Mouse (Mus musculus): Measurements from ENCODE around the gene Tex261. TPM values are rescaled to one million over a fixed set of nuclear protein-coding genes. Genes with fewer than 3 reads are reported as not detected.
"Not testable (repeated sequence)": the region's sequence is repeated elsewhere in the genome, so short reads cannot be mapped to it uniquely, and the experiment has no call there.

Tex261 gene
- 67.9 and 70.1 TPM in 2 replicates for polyA plus RNA-seq (2016; fragmentation: Nextera tagmentation; extraction: Ambion mirVana)

DNA sequence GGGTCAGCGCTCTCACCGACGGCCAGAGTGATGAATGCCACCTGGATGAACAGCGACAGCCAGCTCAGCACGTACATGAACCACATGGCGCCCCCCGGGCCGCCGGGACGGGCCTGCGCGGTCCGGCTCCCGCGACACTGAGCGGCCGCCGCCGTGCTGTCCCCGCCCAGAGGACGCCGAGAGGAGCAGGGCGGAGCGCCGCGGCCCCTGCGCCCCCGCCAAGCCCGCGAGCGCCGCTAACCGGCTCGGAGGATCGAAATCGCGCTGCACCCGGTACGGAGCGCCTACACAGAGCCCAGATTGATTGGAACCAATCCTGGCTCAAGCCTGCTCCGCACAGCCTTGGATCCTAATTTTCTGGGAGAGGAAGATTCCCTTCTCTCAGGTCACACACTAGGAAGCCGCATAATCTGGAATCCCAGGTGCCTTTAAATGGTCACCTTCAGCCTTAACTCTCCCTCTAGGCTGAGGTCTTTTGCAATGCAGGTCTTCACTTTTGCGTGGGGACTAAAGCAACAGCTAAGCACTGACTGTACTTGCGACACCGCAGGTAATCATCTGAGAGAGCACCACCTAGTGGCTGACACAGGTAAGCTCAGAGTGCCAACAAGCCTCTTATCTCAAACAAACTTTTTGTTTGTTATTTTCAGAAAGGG is at the start of gene Tex261:
Tex261 (minus strand) TSS at position 176 of the 656 bp plus-strand sequence.
- ATAC-seq (ENCODE audit: low FRiP score, low read depth), result peak; percentile 96
- H3K9ac ChIP-seq (replicated peaks), result peak within 1 kb of the TSS; percentile 94
- WGBS, result under 1% methylated on average over 38 of the region's 45 CpGs
- no peaks in the 10 kb centered on the region for H3K27me3 ChIP-seq
- peak within 1 kb of the TSS; percentile 78 for H3K27ac ChIP-seq (replicated peaks)
- H3K4me1 ChIP-seq, result peaks cover 22% of the 10 kb centered on the region
- peak within 1 kb of the TSS; percentile 87 for H3K4me3 ChIP-seq
- no peaks in the 10 kb centered on the region for H3K9me3 ChIP-seq
- peaks cover 23% of the 10 kb centered on the region for H3K36me3 ChIP-seq
- H3K4me2 ChIP-seq (replicated peaks), result peak within 1 kb of the TSS; percentile 82

DNA sequence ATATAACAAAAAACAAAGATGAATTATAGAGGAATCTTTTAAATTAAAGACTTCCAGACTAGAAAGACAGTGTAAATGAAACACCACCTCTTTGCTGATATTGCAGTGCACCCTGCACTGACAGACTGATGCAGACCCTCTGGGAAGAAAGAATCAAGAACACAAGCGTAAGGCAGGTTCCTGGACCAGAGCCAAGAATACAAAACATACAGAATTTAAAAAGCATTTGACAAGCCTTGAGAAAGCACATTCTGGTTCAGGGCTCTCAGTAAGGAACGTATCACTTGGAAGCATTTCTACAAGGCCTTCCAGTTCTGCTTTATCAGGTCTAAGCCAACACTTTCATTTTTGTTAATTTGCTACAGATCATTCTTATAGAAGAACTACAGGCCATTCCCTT is 46.2 kb upstream of the Tex261 start:
- H3K27me3 ChIP-seq, result no peaks in the 10 kb centered on the region
- H3K27ac ChIP-seq (replicated peaks), result no peak overlapping the region
- no peaks in the 10 kb centered on the region for H3K9me3 ChIP-seq
- peaks cover 8% of the 10 kb centered on the region for H3K4me1 ChIP-seq
- no peak overlapping the region for H3K4me3 ChIP-seq
- 66% methylated on average over 2 of the region's 2 CpGs for WGBS
- H3K36me3 ChIP-seq, result peaks cover 6% of the 10 kb centered on the region; the same call in 1 of the 2 replicates
- no peak for ATAC-seq (ENCODE audit: low FRiP score, low read depth)
- H3K4me2 ChIP-seq (replicated peaks), result no peak overlapping the region
- H3K9ac ChIP-seq (replicated peaks), result no peak overlapping the region

DNA sequence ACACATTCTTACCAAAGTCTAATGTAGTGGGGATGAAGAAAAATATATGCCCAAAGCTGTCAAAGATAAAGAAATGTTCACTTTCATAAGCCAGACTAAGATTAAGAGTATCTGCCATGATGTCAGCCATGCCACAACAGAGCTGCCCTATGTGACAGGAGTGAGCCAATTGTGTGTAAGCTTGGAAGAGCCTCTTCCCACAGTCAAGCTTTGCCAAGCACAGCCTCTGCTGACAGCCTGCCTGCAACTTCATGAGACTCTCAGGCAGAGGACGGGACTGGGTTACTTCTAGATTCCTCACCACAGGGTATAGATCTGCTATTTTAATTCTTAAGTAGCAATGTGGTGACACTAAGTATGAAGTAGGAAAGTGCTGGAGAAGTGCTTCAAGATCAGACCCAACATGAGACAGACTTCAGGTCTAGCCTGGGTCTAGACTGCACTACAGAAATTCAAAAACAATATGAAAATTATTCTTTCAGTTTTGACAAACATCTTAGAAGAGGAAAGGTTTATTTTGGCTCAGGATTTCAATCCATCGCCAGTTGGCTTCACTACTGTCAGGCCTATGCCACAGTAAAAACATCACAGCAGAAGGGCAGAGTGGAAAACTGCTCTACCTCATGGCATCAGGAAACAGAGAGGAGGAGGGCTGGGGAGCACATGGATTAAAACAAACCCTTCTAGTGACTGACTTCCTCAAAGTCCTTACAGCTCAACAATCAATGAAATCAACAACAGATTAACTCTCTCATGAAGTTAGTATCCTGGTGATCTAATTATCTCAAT is 45.3 kb upstream of the Tex261 start:
- peaks cover 8% of the 10 kb centered on the region for H3K4me1 ChIP-seq
- ATAC-seq (ENCODE audit: low FRiP score, low read depth), result no peak
- 85% methylated on average over 2 of the region's 2 CpGs for WGBS

DNA sequence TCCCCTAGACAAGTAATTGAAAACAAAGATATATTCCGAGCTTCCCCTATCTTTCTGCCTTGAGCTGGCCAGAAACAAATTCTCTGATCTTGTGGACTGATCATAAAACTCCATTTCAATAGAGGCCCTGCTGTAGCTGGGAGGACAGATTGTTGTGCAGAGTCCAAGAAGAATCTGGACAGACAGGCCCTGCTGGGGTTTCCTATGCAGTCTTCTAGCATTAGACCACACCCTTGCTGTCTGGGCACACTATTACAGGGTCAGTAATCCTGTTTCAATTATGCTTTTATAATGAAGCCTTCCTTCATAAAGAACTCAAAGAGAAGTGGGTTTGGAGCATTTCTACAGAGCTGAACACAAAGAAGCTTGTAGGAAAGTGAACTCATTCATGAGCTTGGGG is 43.4 kb upstream of the Tex261 start:
- Histone ChIP-seq H3K4me1 (peaks cover 8% of the 10 kb centered on the region), H3K27ac (replicated peaks) (0 out of 2 replicates have a peak overlapping the region, but pooled peaks have one; percentile 4), H3K4me3 (no peak overlapping the region), H3K27me3 (no peaks in the 10 kb centered on the region), H3K36me3 (peaks cover 25% of the 10 kb centered on the region), H3K9ac (replicated peaks) (no peak overlapping the region), H3K9me3 (no peaks in the 10 kb centered on the region), H3K4me2 (replicated peaks) (no peak overlapping the region)
- 71% methylated on average over 1 of the region's 1 CpGs for WGBS
- ATAC-seq (ENCODE audit: low FRiP score, low read depth), result no peak

More for the DNA sequence above, 45.3 kb upstream of the Tex261 start:
- H3K4me3 ChIP-seq, result no peak overlapping the region
- no peak overlapping the region for H3K9ac ChIP-seq (replicated peaks)
- H3K27me3 ChIP-seq, result no peaks in the 10 kb centered on the region
- no peak overlapping the region for H3K27ac ChIP-seq (replicated peaks)
- H3K4me2 ChIP-seq (replicated peaks), result no peak overlapping the region
- H3K9me3 ChIP-seq, result no peaks in the 10 kb centered on the region
- H3K36me3 ChIP-seq, result peaks cover 12% of the 10 kb centered on the region; the same call in 1 of the 2 replicates

DNA sequence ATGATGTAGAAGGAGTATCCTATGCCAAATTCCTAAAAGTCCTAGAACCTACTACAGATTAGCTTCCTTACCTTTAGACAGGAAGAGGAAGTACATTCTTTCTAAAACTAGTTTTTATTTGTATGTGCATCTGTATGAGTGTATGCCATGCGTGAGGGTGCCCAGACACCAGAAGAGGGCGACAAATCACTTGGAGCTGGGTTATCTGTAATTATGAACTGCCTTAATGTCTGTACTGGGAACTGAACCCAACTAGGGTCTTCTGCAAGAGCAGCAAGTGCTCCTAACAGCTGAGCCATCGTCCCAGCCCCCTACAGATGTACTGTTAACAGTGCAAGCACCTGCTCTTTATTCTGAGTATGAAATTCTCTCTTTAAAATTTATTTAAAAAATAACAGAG is 40.2 kb upstream of the Tex261 start:
- Histone ChIP-seq H3K27ac (replicated peaks) (no peak overlapping the region), H3K4me1 (peaks cover 8% of the 10 kb centered on the region), H3K4me3 (no peak overlapping the region), H3K27me3 (no peaks in the 10 kb centered on the region), H3K36me3 (peaks cover 45% of the 10 kb centered on the region), H3K4me2 (replicated peaks) (no peak overlapping the region), H3K9me3 (no peaks in the 10 kb centered on the region), H3K9ac (replicated peaks) (no peak overlapping the region)
- 92% methylated on average over 3 of the region's 3 CpGs for WGBS
- ATAC-seq (ENCODE audit: low FRiP score, low read depth), result no peak

DNA sequence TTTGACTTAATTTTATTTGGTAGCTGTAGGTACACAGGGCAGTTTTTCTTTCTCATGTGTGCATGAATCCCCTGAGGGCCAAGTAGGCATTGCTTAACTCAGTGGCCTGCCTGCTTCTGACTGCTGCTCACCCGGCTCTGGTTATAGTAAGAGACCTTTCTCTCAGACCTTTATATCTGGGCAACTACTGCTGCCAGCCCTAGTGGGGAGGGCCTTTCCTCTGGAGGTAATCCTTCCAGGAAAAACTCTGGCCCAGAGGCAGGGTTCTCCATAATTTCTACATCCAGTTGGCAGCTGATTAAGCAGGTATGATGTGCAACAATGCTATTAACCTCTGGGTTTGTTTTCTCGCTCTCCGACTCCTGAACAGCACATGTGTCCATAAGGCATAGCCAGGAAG is 27.2 kb upstream of the Tex261 start:
- Histone ChIP-seq H3K4me1 (no peaks in the 10 kb centered on the region), H3K4me2 (replicated peaks) (no peak overlapping the region), H3K36me3 (peaks cover 51% of the 10 kb centered on the region), H3K27me3 (no peaks in the 10 kb centered on the region), H3K9ac (replicated peaks) (no peak overlapping the region), H3K9me3 (no peaks in the 10 kb centered on the region), H3K27ac (replicated peaks) (no peak overlapping the region), H3K4me3 (no peak overlapping the region)
- 95% methylated on average over 3 of the region's 3 CpGs for WGBS
- ATAC-seq (ENCODE audit: low FRiP score, low read depth), result no peak

DNA sequence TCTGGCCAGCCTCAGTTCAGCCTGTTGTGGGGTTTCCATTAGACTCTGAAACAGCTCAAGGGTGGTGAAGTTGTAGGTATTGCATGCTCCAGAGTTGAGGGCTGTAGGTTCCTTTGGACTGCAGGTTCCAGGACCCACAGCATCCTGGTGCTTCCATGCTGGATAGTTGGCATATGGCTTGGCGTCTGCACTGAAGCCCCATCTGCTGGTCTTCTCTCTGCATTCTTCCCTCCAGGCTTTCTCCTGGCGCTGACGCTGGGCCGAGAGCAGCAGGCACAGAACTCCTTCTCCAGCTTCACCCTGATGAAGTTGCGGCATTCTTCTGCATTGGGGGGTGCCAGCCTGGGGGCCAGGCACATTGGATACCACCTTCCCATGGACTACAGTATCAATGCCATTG is 26.4 kb upstream of the Tex261 start:
- H3K4me3 ChIP-seq, result no peak overlapping the region
- no peak overlapping the region for H3K4me2 ChIP-seq (replicated peaks)
- H3K27me3 ChIP-seq, result no peaks in the 10 kb centered on the region
- H3K9me3 ChIP-seq, result no peaks in the 10 kb centered on the region
- 89% methylated on average over 5 of the region's 5 CpGs for WGBS
- H3K27ac ChIP-seq (replicated peaks), result no peak overlapping the region
- H3K9ac ChIP-seq (replicated peaks), result no peak overlapping the region
- H3K36me3 ChIP-seq, result peaks cover 43% of the 10 kb centered on the region
- no peaks in the 10 kb centered on the region for H3K4me1 ChIP-seq
- no peak for ATAC-seq (ENCODE audit: low FRiP score, low read depth)

DNA sequence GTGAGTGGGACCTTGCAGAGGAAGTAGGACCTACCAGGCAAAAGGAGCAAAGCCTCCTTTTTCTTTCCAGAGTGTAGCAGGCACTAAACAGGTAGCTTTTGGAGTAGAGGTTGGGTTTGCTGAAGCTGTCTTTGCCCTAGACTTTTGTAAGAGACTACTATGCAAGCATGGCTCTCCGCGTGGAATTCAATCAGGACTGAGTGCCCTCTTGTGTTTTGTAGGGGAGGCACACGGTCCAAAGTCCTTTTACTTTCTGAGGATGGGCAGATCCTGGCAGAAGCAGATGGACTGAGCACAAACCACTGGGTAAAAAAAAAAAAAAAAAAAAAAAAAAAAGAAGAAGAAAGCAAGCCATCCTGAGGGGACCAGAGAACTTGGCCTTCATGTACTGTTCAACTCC is 21.1 kb upstream of the Tex261 start:
- 60% methylated on average over 3 of the region's 3 CpGs for WGBS
- Histone ChIP-seq H3K4me3 (no peak overlapping the region), H3K9ac (replicated peaks) (no peak overlapping the region), H3K27me3 (no peaks in the 10 kb centered on the region), H3K27ac (replicated peaks) (no peak overlapping the region), H3K9me3 (no peaks in the 10 kb centered on the region), H3K36me3 (peaks cover 17% of the 10 kb centered on the region), H3K4me2 (replicated peaks) (no peak overlapping the region), H3K4me1 (peaks cover 6% of the 10 kb centered on the region)
- no peak for ATAC-seq (ENCODE audit: low FRiP score, low read depth)

DNA sequence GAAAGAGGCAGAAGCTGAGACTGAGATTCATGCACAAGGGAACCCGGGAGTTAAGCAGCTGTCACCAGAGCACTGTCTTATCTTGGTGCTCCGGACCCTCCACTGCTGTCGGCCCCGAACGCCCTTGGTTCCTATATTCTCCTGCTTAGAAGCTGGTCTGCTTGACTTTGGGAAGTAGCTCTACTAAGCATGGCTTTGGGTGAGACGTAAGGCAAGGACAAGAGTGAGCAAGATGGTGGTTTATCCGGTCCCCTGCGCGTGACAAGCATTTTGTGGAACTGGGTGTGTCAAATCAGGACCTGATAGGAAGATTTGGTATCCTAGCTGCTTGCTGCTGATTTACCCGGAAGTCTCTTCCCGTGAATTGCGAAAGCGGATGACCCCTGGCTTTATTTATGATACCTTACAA is 19.9 kb upstream of the Tex261 start:
- Histone ChIP-seq H3K27ac (replicated peaks) (peak overlapping the region; percentile 96), H3K9ac (replicated peaks) (peak overlapping the region; percentile 83), H3K4me1 (peaks cover 6% of the 10 kb centered on the region), H3K4me2 (replicated peaks) (peak overlapping the region; percentile 90), H3K9me3 (no peaks in the 10 kb centered on the region), H3K4me3 (peak overlapping the region; percentile 79), H3K36me3 (peaks cover 5% of the 10 kb centered on the region), H3K27me3 (no peaks in the 10 kb centered on the region)
- no peak; the same call in none of the 2 replicates for ATAC-seq (ENCODE audit: low FRiP score, low read depth)
- 14% methylated on average over 13 of the region's 13 CpGs for WGBS

DNA sequence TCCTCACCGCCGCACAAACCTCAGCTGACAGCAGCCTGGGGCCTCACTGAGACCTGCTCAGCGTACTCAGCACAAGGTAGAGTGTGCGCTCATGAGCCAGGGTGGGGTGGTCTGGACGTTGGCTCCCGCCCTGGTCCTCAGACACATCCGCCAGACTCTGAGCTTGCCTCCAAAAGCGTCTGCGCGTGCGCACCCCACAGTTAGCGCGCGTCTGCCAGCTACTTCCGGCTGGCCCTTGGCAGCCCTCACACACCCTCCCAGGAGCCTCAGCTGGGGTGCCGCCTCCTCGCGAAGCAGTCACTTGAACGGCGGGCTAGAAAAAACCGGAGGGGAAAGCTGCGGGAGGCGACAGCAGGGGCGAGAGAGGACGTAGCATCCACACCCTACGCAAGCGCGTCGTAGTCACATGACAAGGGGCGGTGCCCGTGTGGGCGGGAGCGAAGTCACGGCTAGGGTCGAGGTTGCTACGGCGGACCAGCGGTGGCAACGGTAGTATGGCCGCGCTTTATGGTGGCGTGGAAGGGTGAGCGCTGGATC is 19.2 kb upstream of the Tex261 start, which contains the start of gene Nagk:
Nagk (plus strand) TSS at position 223 of the 537 bp plus-strand sequence.
- Histone ChIP-seq H3K4me1 (peaks cover 6% of the 10 kb centered on the region), H3K27me3 (no peaks in the 10 kb centered on the region), H3K9me3 (no peaks in the 10 kb centered on the region), H3K4me2 (replicated peaks) (peak within 1 kb of the TSS; percentile 90), H3K4me3 (peak within 1 kb of the TSS; percentile 79), H3K36me3 (no peaks in the 10 kb centered on the region), H3K9ac (replicated peaks) (peak within 1 kb of the TSS; percentile 83), H3K27ac (replicated peaks) (peak within 1 kb of the TSS; percentile 96)
- WGBS, result 0% methylated on average over 43 of the region's 43 CpGs
- peak; percentile 95 for ATAC-seq (ENCODE audit: low FRiP score, low read depth)

DNA sequence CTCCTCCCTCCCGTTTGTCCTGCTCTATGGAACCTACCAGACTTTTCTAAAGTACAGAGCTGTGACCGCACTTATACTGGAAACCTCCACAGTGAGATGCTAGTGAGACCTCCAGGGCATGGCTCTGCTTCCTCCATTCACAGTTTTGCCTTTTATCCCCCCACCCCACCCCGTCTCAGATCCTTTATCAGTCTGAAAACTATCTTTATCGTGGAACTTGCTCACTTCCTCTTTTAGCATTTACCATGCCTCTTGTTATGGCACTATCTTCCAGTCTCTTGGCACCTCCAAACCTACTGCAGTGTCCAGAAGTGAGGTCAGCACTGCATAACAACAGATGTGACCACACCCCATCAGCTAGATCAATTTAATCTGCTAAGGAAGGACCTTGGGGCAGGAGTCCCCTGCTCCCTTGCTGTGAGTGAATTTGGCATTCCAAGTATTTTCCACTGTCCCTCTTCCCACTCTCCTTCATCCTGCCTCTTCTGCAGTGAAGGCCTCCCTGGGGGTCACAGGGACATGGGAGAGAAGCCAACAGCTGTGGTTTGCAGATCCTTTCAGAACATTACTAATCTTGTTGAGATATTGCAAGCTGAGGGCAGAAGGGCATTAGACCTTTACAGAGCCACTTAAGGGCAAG is 15.8 kb upstream of the Tex261 start:
- ATAC-seq (ENCODE audit: low FRiP score, low read depth), result no peak
- Histone ChIP-seq H3K4me2 (replicated peaks) (no peak overlapping the region), H3K4me3 (no peak overlapping the region), H3K9me3 (no peaks in the 10 kb centered on the region), H3K27me3 (no peaks in the 10 kb centered on the region), H3K36me3 (no peaks in the 10 kb centered on the region), H3K9ac (replicated peaks) (no peak overlapping the region), H3K27ac (replicated peaks) (no peak overlapping the region), H3K4me1 (peaks cover 8% of the 10 kb centered on the region)
- 83% methylated on average over 4 of the region's 4 CpGs for WGBS

DNA sequence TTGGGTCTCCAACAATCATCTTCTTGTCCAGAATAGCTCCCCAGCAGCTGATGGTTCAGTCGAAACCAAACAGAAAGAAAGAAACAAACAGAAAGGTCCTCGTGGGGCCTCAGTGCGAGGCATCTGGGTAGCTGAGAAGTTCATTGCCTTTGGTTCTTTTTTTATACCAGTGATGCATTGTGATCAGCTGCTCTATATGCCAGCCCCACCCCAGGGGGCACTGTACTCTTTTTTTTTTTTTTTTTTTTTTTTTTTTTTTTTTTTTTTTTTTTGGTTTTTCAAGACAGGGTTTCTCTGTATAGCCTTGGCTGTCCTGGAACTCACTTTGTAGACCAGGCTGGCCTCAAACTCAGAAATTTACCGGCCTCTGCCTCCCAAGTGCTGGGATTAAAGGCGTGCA is 14.9 kb upstream of the Tex261 start:
- not testable (repeated sequence) for H3K9me3 ChIP-seq; H3K36me3 ChIP-seq; H3K27ac ChIP-seq (replicated peaks); ATAC-seq (ENCODE audit: low FRiP score, low read depth); H3K4me1 ChIP-seq; H3K27me3 ChIP-seq; H3K9ac ChIP-seq (replicated peaks); H3K4me3 ChIP-seq; H3K4me2 ChIP-seq (replicated peaks)
- 83% methylated on average over 5 of the region's 5 CpGs for WGBS

Data from midbrain, embryonic 12.5 days (tissue).